Mouse (Mus musculus) embryonic facial prominence, embryonic 15.5 days (tissue): ENCODE data around the gene Serpini1. TPM values are rescaled to one million over a fixed set of nuclear protein-coding genes. Genes with fewer than 3 reads are reported as not detected.

ENCODE experiments used
- ATAC-seq: fragments of 200-750 bp; cut with Nextera tagmentation; 2 replicates; pipeline ENCODE4 v1.8.0; 2017; ENCODE audit warnings: low read depth, moderate TSS enrichment; ENCODE audit not compliant: insufficient number of reproducible peaks, low FRiP score, low TSS enrichment
- H3K27ac ChIP-seq: fragments of 300-500 bp; sonication (generic); replicated peaks from 2 replicates; pipeline ENCODE4 v1.5.1; 2015; ENCODE audit warnings: mild to moderate bottlenecking, inconsistent platforms
- H3K27me3 ChIP-seq: fragments of 300-500 bp; sonication (generic); 2 replicates; pipeline ENCODE4 v1.6.1; 2015; ENCODE audit warnings: inconsistent platforms
- H3K36me3 ChIP-seq: fragments of 300-500 bp; sonication (generic); 2 replicates; pipeline ENCODE4 v1.6.1; 2015; ENCODE audit warnings: mild to moderate bottlenecking, inconsistent platforms
- H3K4me1 ChIP-seq: fragments of 300-500 bp; sonication (generic); 2 replicates; pipeline ENCODE4 v1.6.1; 2015; ENCODE audit warnings: inconsistent platforms
- H3K4me2 ChIP-seq: fragments of 300-500 bp; sonication (generic); replicated peaks from 2 replicates; pipeline ENCODE4 v1.6.1; 2015; ENCODE audit warnings: mild to moderate bottlenecking, inconsistent platforms
- H3K4me3 ChIP-seq: fragments of 300-500 bp; sonication (generic); replicated peaks from 2 replicates; pipeline ENCODE4 v1.5.1; 2015; ENCODE audit warnings: mild to moderate bottlenecking, inconsistent platforms
- H3K9ac ChIP-seq: fragments of 300-500 bp; sonication (generic); 2 replicates; pipeline ENCODE4 v1.6.1; 2015; ENCODE audit warnings: inconsistent platforms
- H3K9me3 ChIP-seq: fragments of 300-500 bp; sonication (generic); replicated peaks from 2 replicates; pipeline ENCODE4 v1.6.1; 2016; ENCODE audit warnings: inconsistent platforms
- WGBS: fragments of 180-500 bp; shearing (Covaris S2); methylation state at CpG from one replicate; pipeline ENCODE4 v1.1.7; 2015; 5-methylcytosine and 5-hydroxymethylcytosine counted together
- polyA plus RNA-seq: library from polyadenylated mRNA; unstranded; fragments of >200 nt; fragmentation: Nextera tagmentation; extraction: Ambion mirVana; gene quantifications from 2 replicates; pipeline ENCODE4 v1.2.1, GENCODE M21; 2015

Serpini1 gene
- 4.8 and 5.9 TPM in 2 replicates for polyA plus RNA-seq

DNA sequence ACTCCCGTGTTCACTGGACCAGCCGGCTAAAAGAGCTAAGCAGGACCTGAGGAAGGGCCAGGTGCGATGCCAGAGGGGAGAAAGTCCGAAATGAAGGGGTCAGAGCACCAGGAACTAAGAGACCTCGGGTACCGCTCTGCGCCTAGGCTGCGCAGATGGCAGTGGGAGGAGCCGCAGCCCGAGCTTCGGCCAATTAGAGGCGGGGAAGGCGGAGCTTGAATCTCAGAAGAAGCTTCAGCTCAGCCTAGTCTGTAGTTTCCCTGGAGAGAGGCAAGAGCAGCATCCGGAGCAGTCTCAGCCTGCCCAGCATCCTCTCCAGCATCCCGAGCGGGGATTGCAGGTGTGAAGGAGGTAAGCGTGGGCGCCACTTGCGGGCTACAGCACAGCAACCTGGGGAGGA lies at the start of gene Serpini1:
Gene Serpini1, plus strand, starts transcription at position 256 of the 400 bp plus-strand sequence.
- no peaks in the 10 kb centered on the region for H3K9me3 ChIP-seq
- H3K4me2 ChIP-seq, result peak within 1 kb of the TSS; percentile 73
- peak within 1 kb of the TSS; percentile 89 for H3K27ac ChIP-seq
- H3K27me3 ChIP-seq, result no peaks in the 10 kb centered on the region
- H3K9ac ChIP-seq, result peak within 1 kb of the TSS; percentile 91
- WGBS, result under 1% methylated on average over 19 of the region's 19 CpGs
- H3K36me3 ChIP-seq, result no peaks in the 10 kb centered on the region
- H3K4me1 ChIP-seq, result peaks cover 10% of the 10 kb centered on the region
- H3K4me3 ChIP-seq, result peak within 1 kb of the TSS; percentile 90
- ATAC-seq, result peak; percentile 94

DNA sequence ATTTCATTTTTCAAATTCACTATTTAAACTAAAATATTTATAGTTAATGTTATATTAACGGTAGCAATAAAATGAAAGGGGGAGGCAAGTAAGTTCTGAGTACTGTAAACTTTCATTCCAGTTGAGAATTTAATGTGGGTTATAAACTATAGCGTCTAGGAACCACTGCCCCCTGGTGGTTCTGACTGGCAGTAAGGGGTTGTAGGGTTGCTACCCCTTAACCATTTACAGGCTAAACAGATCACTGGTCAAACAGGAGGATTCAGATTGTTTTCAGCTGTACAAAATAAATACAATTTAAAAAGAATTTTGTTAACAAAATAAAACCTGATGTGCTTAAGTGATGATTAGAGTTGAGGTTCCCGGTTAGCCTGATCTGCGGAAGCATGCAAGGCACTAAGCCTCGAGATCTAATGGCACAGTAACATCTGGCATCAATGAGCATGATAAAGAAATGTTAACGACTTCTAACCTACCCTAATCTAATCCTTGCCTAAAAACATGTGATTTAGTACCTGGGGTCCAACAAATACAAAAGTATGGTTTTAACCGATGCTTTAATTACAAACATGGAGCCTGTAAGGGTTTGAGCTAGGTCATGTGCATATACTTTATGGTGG lies 39.6 kb upstream of the Serpini1 start:
- Histone ChIP-seq H3K9me3 (no peaks in the 10 kb centered on the region), H3K36me3 (peaks cover 23% of the 10 kb centered on the region), H3K27me3 (no peaks in the 10 kb centered on the region), H3K4me2 (no peak overlapping the region), H3K4me3 (no peak overlapping the region), H3K4me1 (no peaks in the 10 kb centered on the region), H3K27ac (no peak overlapping the region), H3K9ac (no peak overlapping the region)
- ATAC-seq, result no peak
- 43% methylated on average over 7 of the region's 7 CpGs for WGBS

GRCm38 (mm10) chr3:75521314-75521713 lies 36.0 kb upstream of the Serpini1 start:
- Histone ChIP-seq H3K36me3 (peaks cover 29% of the 10 kb centered on the region), H3K27me3 (no peaks in the 10 kb centered on the region), H3K4me2 (no peak overlapping the region), H3K4me3 (no peak overlapping the region), H3K9me3 (no peaks in the 10 kb centered on the region), H3K27ac (no peak overlapping the region), H3K9ac (no peak overlapping the region), H3K4me1 (no peaks in the 10 kb centered on the region)
- ATAC-seq, result no peak
- WGBS, result 77% methylated on average over 2 of the region's 2 CpGs

- WGBS, result 93% methylated on average over 1 of the region's 1 CpGs
- no peak overlapping the region for H3K27ac ChIP-seq
- no peaks in the 10 kb centered on the region for H3K9me3 ChIP-seq
- H3K36me3 ChIP-seq, result peaks cover 34% of the 10 kb centered on the region
- H3K27me3 ChIP-seq, result no peaks in the 10 kb centered on the region
- no peak overlapping the region for H3K9ac ChIP-seq
- ATAC-seq, result no peak
- H3K4me3 ChIP-seq, result no peak overlapping the region
- H3K4me2 ChIP-seq, result no peak overlapping the region
- no peaks in the 10 kb centered on the region for H3K4me1 ChIP-seq
Measured at GRCm38 (mm10) chr3:75522527-75522926, 34.8 kb upstream of the Serpini1 start.

DNA sequence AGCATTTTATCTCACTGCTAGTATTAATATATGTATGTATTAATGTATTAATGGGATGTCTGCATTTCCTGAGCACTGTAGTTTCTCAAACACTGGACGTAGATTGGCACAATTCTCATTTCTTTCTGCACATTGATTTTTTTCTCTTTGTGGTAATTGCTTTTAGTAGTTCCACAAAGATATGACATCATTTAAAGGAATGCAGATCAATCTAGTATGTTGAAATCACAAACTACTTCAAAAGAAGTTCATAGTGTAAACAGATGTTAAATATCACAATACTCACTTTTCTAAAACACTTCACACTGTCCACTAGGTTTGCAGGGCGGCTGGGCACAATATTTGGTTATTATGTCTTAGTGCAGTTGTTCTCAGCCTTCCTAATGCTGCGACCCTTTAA lies 26.3 kb upstream of the Serpini1 start:
- 80% methylated on average over 3 of the region's 3 CpGs for WGBS
- H3K36me3 ChIP-seq, result peaks cover 12% of the 10 kb centered on the region; the same call in 1 of the 2 replicates
- H3K4me2 ChIP-seq, result no peak overlapping the region
- no peak for ATAC-seq
- H3K9ac ChIP-seq, result no peak overlapping the region
- no peaks in the 10 kb centered on the region for H3K4me1 ChIP-seq
- H3K27me3 ChIP-seq, result no peaks in the 10 kb centered on the region
- H3K4me3 ChIP-seq, result no peak overlapping the region
- no peak overlapping the region for H3K27ac ChIP-seq
- H3K9me3 ChIP-seq, result no peaks in the 10 kb centered on the region

- ATAC-seq, result no peak
- H3K4me1 ChIP-seq, result no peaks in the 10 kb centered on the region
- WGBS, result 79% methylated on average over 3 of the region's 3 CpGs
- H3K9ac ChIP-seq, result no peak overlapping the region
- H3K27ac ChIP-seq, result no peak overlapping the region
- peaks cover 14% of the 10 kb centered on the region for H3K36me3 ChIP-seq
- no peaks in the 10 kb centered on the region for H3K27me3 ChIP-seq
- no peaks in the 10 kb centered on the region for H3K9me3 ChIP-seq
- no peak overlapping the region for H3K4me2 ChIP-seq
- no peak overlapping the region for H3K4me3 ChIP-seq
Measured at GRCm38 (mm10) chr3:75534045-75534834, 23.1 kb upstream of the Serpini1 start.

- H3K36me3 ChIP-seq, result peaks cover 20% of the 10 kb centered on the region
- no peak overlapping the region for H3K9ac ChIP-seq
- ATAC-seq, result no peak
- no peaks in the 10 kb centered on the region for H3K27me3 ChIP-seq
- 74% methylated on average over 4 of the region's 4 CpGs for WGBS
- H3K4me2 ChIP-seq, result no peak overlapping the region
- H3K9me3 ChIP-seq, result no peaks in the 10 kb centered on the region
- H3K4me1 ChIP-seq, result no peaks in the 10 kb centered on the region
- H3K4me3 ChIP-seq, result no peak overlapping the region
- H3K27ac ChIP-seq, result no peak overlapping the region
Measured at GRCm38 (mm10) chr3:75541259-75541658, 16.1 kb upstream of the Serpini1 start.

GRCm38 (mm10) chr3:75542852-75543251 lies 14.5 kb upstream of the Serpini1 start:
- H3K27ac ChIP-seq, result no peak overlapping the region
- H3K9ac ChIP-seq, result no peak overlapping the region
- no peaks in the 10 kb centered on the region for H3K9me3 ChIP-seq
- H3K4me3 ChIP-seq, result no peak overlapping the region
- no peaks in the 10 kb centered on the region for H3K4me1 ChIP-seq
- peaks cover 11% of the 10 kb centered on the region; the same call in 1 of the 2 replicates for H3K36me3 ChIP-seq
- ATAC-seq, result no peak
- 91% methylated on average over 3 of the region's 3 CpGs for WGBS
- H3K27me3 ChIP-seq, result no peaks in the 10 kb centered on the region
- no peak overlapping the region for H3K4me2 ChIP-seq

GRCm38 (mm10) chr3:75544287-75544686 lies 13.1 kb upstream of the Serpini1 start:
- H3K9me3 ChIP-seq, result no peaks in the 10 kb centered on the region
- H3K36me3 ChIP-seq, result peaks cover 5% of the 10 kb centered on the region; the same call in 1 of the 2 replicates
- H3K4me1 ChIP-seq, result no peaks in the 10 kb centered on the region
- H3K27me3 ChIP-seq, result no peaks in the 10 kb centered on the region
- no peak overlapping the region for H3K9ac ChIP-seq
- ATAC-seq, result no peak
- no peak overlapping the region for H3K4me2 ChIP-seq
- WGBS, result 78% methylated on average over 1 of the region's 1 CpGs
- no peak overlapping the region for H3K27ac ChIP-seq
- no peak overlapping the region for H3K4me3 ChIP-seq

DNA sequence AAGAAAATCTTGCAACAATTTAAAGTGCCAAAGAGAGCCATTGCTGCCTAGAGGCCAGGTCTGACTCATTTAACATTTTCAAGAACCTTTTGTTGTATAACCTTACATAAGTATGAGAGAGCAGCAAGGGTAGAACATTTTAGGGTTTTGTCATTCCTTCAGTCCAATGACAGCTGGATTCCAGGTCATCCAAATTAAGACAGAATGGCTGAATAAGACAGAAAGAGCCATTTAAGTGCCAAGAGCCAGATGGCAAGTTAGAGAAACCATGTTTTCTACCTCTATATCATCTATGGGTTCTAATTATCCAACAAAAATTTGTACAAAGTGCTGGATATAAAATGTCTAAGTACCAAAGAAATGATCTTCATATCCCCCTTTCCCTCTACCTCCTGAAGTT lies 6.1 kb upstream of the Serpini1 start:
- no peak overlapping the region for H3K4me3 ChIP-seq
- no peak overlapping the region for H3K4me2 ChIP-seq
- H3K27me3 ChIP-seq, result no peaks in the 10 kb centered on the region
- no peaks in the 10 kb centered on the region for H3K36me3 ChIP-seq
- peaks cover 4% of the 10 kb centered on the region; the same call in 1 of the 2 replicates for H3K4me1 ChIP-seq
- H3K27ac ChIP-seq, result no peak overlapping the region
- no peak for ATAC-seq
- H3K9ac ChIP-seq, result no peak overlapping the region
- H3K9me3 ChIP-seq, result no peaks in the 10 kb centered on the region

DNA sequence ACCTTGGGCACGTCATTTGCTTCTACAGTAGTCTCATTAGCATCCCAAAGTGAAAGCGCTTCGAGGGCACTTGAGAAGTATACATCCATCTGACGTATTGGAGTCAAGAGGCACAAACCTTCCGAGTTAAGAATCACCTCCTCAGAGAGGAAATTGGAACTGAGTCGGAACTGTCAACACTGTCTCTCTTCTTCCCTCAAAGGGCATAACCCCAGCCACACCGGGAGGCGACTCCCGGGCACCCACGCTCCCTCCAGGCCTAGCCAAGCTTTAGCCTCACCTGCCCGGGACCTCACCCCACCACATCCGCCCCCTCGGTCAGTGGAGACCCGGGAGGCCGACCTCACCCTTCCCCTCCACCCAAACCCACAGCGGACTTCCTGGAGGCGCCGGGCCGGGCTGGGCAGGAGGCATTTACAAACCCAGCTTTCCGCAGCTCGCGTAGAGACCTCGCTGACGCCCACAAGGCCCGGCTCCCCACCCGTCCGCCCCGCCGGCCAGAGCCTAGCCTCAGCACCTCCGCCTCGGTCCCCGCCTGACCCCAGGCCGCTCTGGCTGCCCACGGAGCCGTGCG lies 1.1 kb upstream of the Serpini1 start:
- WGBS, result under 1% methylated on average over 36 of the region's 36 CpGs
- peak overlapping the region; percentile 69 for H3K4me2 ChIP-seq
- peak overlapping the region; percentile 90 for H3K4me3 ChIP-seq
- no peaks in the 10 kb centered on the region for H3K9me3 ChIP-seq
- peaks cover 10% of the 10 kb centered on the region for H3K4me1 ChIP-seq
- H3K9ac ChIP-seq, result peak overlapping the region; percentile 91
- peak overlapping the region; percentile 89 for H3K27ac ChIP-seq
- peak; percentile 30 for ATAC-seq
- H3K27me3 ChIP-seq, result no peaks in the 10 kb centered on the region
- H3K36me3 ChIP-seq, result no peaks in the 10 kb centered on the region
